Mouse (Mus musculus) liver, embryonic 15.5 days (tissue): ENCODE measurements at regions not wholly inside any gene's neighbourhood (a gene's known extent, or its start where the extent isn't known, plus 50 kb on each side); places are given as distances from the start of the nearest gene placed in this dataset.

ENCODE experiments used
- ATAC-seq: fragments of 200-750 bp; cut with Nextera tagmentation; 2 replicates; pipeline ENCODE4 v1.8.0; 2017; ENCODE audit warnings: moderate number of reproducible peaks, mild to moderate bottlenecking, moderate library complexity; ENCODE audit not compliant: insufficient read depth
- H3K27ac ChIP-seq: fragments of 300-500 bp; sonication (generic); replicated peaks from 2 replicates; pipeline ENCODE4 v1.5.1; 2015; ENCODE audit warnings: mild to moderate bottlenecking, inconsistent platforms
- H3K27me3 ChIP-seq: fragments of 300-500 bp; sonication (generic); 2 replicates; pipeline ENCODE4 v1.6.1; 2015; ENCODE audit warnings: mild to moderate bottlenecking, inconsistent platforms
- H3K36me3 ChIP-seq: fragments of 300-500 bp; sonication (generic); replicated peaks from 2 replicates; pipeline ENCODE4 v1.6.1; 2015; ENCODE audit warnings: moderate library complexity, mild to moderate bottlenecking, inconsistent platforms
- H3K4me1 ChIP-seq: fragments of 300-500 bp; sonication (generic); replicated peaks from 2 replicates; pipeline ENCODE4 v1.6.1; 2015; ENCODE audit warnings: inconsistent platforms
- H3K4me2 ChIP-seq: fragments of 300-500 bp; sonication (generic); 2 replicates; pipeline ENCODE4 v1.6.1; 2015; ENCODE audit warnings: moderate library complexity, mild to moderate bottlenecking, inconsistent platforms
- H3K4me3 ChIP-seq: fragments of 300-500 bp; sonication (generic); replicated peaks from 2 replicates; pipeline ENCODE4 v1.5.1; 2015; ENCODE audit warnings: mild to moderate bottlenecking, inconsistent platforms
- H3K9ac ChIP-seq: fragments of 300-500 bp; sonication (generic); 2 replicates; pipeline ENCODE4 v1.6.1; 2015; ENCODE audit warnings: moderate library complexity, mild to moderate bottlenecking, inconsistent platforms
- H3K9me3 ChIP-seq: fragments of 300-500 bp; sonication (generic); replicated peaks from 2 replicates; pipeline ENCODE4 v1.6.1; 2016; ENCODE audit warnings: inconsistent platforms
- WGBS: fragments of 180-500 bp; shearing (Covaris S2); methylation state at CpG from one replicate; pipeline ENCODE4 v1.1.7; 2015; ENCODE audit warnings: mixed read lengths; ENCODE audit not compliant: insufficient replicate concordance; 5-methylcytosine and 5-hydroxymethylcytosine counted together

DNA sequence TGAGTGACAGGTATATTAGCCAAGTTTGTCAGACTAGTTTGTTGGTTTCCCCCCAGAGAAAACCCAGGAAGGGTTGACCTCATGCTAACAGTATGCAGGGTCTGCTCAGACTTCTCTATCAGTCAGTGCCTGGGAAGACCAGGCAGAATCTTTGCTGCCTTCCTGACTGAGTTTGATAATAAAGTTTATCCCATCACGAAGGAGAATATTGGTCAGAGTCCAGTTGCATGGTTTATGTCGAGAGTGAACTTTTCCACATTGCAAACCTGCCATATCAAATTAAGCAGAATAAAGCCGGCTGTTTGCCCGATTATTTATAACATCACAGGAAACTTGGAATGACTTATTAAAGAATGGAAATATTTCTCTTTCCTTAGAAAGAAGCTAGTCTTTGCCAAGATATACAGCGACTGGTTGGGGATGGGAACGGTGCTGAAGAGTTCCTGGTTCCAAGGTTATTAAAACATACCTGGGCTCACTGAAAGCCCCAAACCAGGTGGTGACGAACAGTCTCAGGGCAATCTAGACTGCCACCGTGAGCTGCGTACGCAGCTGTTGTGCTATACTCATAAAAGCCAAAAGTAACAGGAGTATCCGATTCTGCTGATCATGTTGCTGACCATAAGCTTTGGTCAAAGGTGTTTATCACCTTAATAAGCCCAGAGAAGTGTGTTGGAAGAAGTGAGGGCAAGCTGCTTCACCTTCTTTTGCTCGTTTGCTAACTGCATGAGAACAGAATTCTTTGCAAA is 1536.7 kb upstream of the Flrt2 start:
- WGBS, result 65% methylated on average over 12 of the region's 12 CpGs
- Histone ChIP-seq H3K4me3 (no peak overlapping the region), H3K27ac (no peak overlapping the region), H3K27me3 (no peaks in the 10 kb centered on the region), H3K9ac (no peak overlapping the region), H3K4me1 (no peaks in the 10 kb centered on the region), H3K4me2 (no peak overlapping the region), H3K36me3 (no peaks in the 10 kb centered on the region), H3K9me3 (no peaks in the 10 kb centered on the region)
- no peak for ATAC-seq

DNA sequence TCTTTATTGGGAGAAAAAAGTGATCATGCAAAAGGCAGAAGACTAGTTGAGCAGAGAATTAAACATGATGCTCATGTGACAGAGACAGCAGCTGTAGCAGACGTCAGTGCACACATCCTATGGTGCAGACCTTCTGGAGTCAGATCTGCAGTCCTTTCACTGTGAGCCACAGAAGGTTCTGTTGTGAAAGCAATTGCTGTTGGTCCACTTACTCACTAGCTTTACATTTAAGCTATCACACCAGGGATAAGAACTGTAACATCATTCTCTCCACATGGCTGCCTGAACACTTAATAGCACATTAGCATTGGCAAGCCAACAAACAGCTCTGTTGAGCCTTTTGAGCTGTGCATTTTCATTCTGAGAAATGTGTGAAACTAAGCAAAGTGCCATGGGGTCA is 1509.7 kb upstream of the Flrt2 start:
- H3K36me3 ChIP-seq, result no peaks in the 10 kb centered on the region
- no peak overlapping the region for H3K4me3 ChIP-seq
- no peak overlapping the region for H3K27ac ChIP-seq
- ATAC-seq, result no peak
- no peaks in the 10 kb centered on the region for H3K27me3 ChIP-seq
- no peak overlapping the region for H3K4me2 ChIP-seq
- H3K4me1 ChIP-seq, result no peaks in the 10 kb centered on the region
- no peaks in the 10 kb centered on the region for H3K9me3 ChIP-seq
- WGBS, result 51% methylated on average over 1 of the region's 1 CpGs
- H3K9ac ChIP-seq, result no peak overlapping the region

DNA sequence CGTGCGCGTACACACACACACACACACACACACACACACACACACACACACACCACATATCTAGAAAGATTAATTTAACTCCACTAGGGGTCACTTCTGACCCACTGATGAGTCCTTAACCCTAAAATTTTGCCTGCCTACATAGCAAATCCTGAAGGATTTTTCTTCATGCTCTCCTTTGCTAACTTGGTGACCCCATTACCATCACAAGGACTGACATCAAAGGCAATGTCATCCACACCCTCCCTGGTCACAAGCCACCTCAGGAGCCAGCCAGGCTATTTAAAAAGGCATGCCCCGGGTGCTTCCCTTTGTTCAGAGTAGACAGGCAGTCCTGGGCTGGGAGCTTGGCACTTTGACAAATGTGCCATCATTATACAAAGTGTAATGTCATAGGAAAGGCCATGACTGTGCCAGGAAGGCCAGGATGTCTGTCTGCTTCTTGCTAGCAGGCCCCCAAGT is 1501.4 kb upstream of the Flrt2 start:
- no peak overlapping the region for H3K4me3 ChIP-seq
- no peak for ATAC-seq
- no peak overlapping the region for H3K9ac ChIP-seq
- H3K36me3 ChIP-seq, result no peaks in the 10 kb centered on the region
- WGBS, result 71% methylated on average over 4 of the region's 4 CpGs
- H3K4me2 ChIP-seq, result no peak overlapping the region
- H3K9me3 ChIP-seq, result no peaks in the 10 kb centered on the region
- no peaks in the 10 kb centered on the region for H3K27me3 ChIP-seq
- no peak overlapping the region for H3K27ac ChIP-seq
- H3K4me1 ChIP-seq, result no peaks in the 10 kb centered on the region

DNA sequence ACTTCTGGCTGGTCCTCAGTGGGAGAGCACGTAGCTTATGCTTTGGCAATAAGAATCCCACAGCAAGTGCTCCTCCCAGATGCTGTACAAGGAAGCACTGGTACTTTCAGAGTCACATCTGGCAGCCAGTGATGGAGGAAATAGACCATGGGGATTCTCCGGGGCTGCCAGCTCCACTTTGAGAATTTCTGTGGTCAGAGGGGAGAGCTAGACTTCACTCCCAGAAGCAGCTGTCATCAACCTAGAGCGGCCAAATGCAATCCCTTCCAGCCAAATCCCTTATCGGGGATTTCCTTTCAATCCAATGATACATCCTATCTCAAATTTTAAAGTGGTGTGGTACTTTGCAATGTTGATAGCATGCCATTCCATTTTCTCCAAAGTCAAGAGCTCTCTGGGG is 1474.1 kb upstream of the Flrt2 start:
- Histone ChIP-seq H3K4me1 (no peaks in the 10 kb centered on the region), H3K27ac (no peak overlapping the region), H3K27me3 (no peaks in the 10 kb centered on the region), H3K9me3 (no peaks in the 10 kb centered on the region), H3K4me2 (no peak overlapping the region), H3K9ac (no peak overlapping the region), H3K36me3 (no peaks in the 10 kb centered on the region), H3K4me3 (no peak overlapping the region)
- ATAC-seq, result no peak
- 67% methylated on average over 4 of the region's 4 CpGs for WGBS

DNA sequence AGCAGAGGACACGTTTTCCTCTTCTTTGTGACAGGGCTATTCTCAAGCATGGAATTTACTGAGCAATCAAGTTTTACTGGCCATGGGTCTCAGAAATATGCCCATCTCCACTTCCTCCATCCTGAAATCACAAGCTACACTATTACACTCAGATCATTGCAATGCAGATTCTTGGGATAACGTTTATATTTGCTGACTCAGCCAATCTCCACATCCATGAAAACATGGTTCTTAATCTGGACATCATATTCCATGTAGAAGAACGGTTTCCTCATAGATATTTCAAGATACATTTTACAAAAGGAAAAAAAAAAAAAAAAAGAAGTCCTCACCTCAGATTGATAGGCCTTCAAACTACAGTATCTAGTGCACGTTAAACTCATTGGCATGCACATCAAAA is 1462.1 kb upstream of the Flrt2 start:
- Histone ChIP-seq H3K4me2 (no peak overlapping the region), H3K36me3 (no peaks in the 10 kb centered on the region), H3K9me3 (no peaks in the 10 kb centered on the region), H3K9ac (no peak overlapping the region), H3K4me3 (no peak overlapping the region), H3K27me3 (no peaks in the 10 kb centered on the region), H3K27ac (no peak overlapping the region), H3K4me1 (no peaks in the 10 kb centered on the region)
- WGBS, result 55% methylated on average over 4 of the region's 4 CpGs
- no peak for ATAC-seq

DNA sequence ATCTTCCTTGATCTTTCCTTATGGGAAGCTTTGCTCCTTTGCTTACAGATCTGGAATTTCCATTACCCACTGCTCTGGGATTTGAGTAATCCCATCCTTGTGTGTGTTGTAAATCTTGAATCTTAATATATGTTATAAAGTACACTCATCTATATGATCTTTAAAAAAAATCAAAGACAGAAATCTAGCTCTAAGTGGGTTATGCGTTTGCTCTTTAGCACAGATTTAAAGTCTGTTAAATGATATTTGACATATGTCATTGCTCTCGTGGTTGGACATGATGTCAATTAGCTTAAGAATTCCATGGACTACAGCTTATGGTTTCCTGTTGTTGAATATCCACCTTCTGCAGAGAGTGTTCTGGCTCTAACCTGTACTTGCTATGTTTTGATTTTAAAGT is 1446.7 kb upstream of the Flrt2 start:
- no peaks in the 10 kb centered on the region for H3K4me1 ChIP-seq
- H3K27ac ChIP-seq, result no peak overlapping the region
- no peak for ATAC-seq
- H3K9ac ChIP-seq, result no peak overlapping the region
- no peak overlapping the region for H3K4me3 ChIP-seq
- no peak overlapping the region for H3K4me2 ChIP-seq
- H3K36me3 ChIP-seq, result no peaks in the 10 kb centered on the region
- H3K9me3 ChIP-seq, result no peaks in the 10 kb centered on the region
- 47% methylated on average over 2 of the region's 2 CpGs for WGBS
- H3K27me3 ChIP-seq, result no peaks in the 10 kb centered on the region

- Histone ChIP-seq H3K36me3 (no peaks in the 10 kb centered on the region), H3K4me3 (no peak overlapping the region), H3K4me1 (no peaks in the 10 kb centered on the region), H3K4me2 (no peak overlapping the region), H3K9me3 (no peaks in the 10 kb centered on the region), H3K27ac (no peak overlapping the region), H3K27me3 (no peaks in the 10 kb centered on the region), H3K9ac (no peak overlapping the region)
- no peak for ATAC-seq
Observed at GRCm38 (mm10) chr12:94247362-94247761, 1444.7 kb upstream of the Flrt2 start.

GRCm38 (mm10) chr12:94252957-94253633 is 1438.9 kb upstream of the Flrt2 start:
- no peak overlapping the region for H3K4me3 ChIP-seq
- no peak overlapping the region for H3K9ac ChIP-seq
- H3K36me3 ChIP-seq, result no peaks in the 10 kb centered on the region
- no peaks in the 10 kb centered on the region for H3K9me3 ChIP-seq
- H3K27me3 ChIP-seq, result no peaks in the 10 kb centered on the region
- no peaks in the 10 kb centered on the region for H3K4me1 ChIP-seq
- H3K27ac ChIP-seq, result no peak overlapping the region
- H3K4me2 ChIP-seq, result no peak overlapping the region
- ATAC-seq, result no peak
- WGBS, result 48% methylated on average over 8 of the region's 8 CpGs

GRCm38 (mm10) chr12:94280946-94281345 is 1411.1 kb upstream of the Flrt2 start:
- Histone ChIP-seq H3K4me1 (no peaks in the 10 kb centered on the region), H3K9me3 (no peaks in the 10 kb centered on the region), H3K36me3 (no peaks in the 10 kb centered on the region), H3K4me2 (no peak overlapping the region), H3K27ac (no peak overlapping the region), H3K9ac (no peak overlapping the region), H3K4me3 (no peak overlapping the region), H3K27me3 (no peaks in the 10 kb centered on the region)
- no peak for ATAC-seq
- WGBS, result 52% methylated on average over 2 of the region's 2 CpGs

GRCm38 (mm10) chr12:94282931-94283330 is 1409.1 kb upstream of the Flrt2 start:
- H3K9ac ChIP-seq, result no peak overlapping the region
- H3K27ac ChIP-seq, result no peak overlapping the region
- no peak overlapping the region for H3K4me2 ChIP-seq
- H3K4me1 ChIP-seq, result no peaks in the 10 kb centered on the region
- 69% methylated on average over 3 of the region's 3 CpGs for WGBS
- H3K9me3 ChIP-seq, result no peaks in the 10 kb centered on the region
- H3K4me3 ChIP-seq, result no peak overlapping the region
- H3K36me3 ChIP-seq, result no peaks in the 10 kb centered on the region
- H3K27me3 ChIP-seq, result no peaks in the 10 kb centered on the region
- ATAC-seq, result no peak

GRCm38 (mm10) chr12:94283572-94283971 is 1408.5 kb upstream of the Flrt2 start:
- no peak for ATAC-seq
- no peak overlapping the region for H3K4me3 ChIP-seq
- WGBS, result 49% methylated on average over 3 of the region's 3 CpGs

DNA sequence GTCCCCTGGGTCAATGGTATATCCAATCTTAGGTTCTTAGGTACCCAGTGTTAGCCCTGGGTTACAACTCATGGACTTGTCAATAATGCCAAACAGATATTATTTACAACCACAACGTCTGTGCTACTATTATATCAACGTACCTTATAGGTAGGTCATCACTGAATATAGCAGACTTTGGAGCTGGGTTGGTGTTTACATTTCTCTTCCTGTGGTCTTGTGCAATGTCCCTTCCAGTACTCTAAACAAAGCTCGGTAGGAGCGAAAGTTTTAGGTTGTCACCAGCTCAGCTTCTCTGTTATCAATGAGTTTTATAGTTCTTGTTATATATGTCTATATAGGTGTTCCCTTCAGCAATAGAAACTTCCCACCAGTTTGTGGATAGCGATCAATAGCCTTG is 1394.2 kb upstream of the Flrt2 start:
- no peaks in the 10 kb centered on the region for H3K4me1 ChIP-seq
- 66% methylated on average over 5 of the region's 5 CpGs for WGBS
- no peak overlapping the region for H3K27ac ChIP-seq
- H3K27me3 ChIP-seq, result no peaks in the 10 kb centered on the region
- no peak overlapping the region for H3K4me3 ChIP-seq
- H3K9me3 ChIP-seq, result no peaks in the 10 kb centered on the region
- H3K4me2 ChIP-seq, result no peak overlapping the region
- no peak overlapping the region for H3K9ac ChIP-seq
- no peak for ATAC-seq
- H3K36me3 ChIP-seq, result no peaks in the 10 kb centered on the region

More at GRCm38 (mm10) chr12:94283572-94283971, 1408.5 kb upstream of the Flrt2 start:
- Histone ChIP-seq H3K36me3 (no peaks in the 10 kb centered on the region), H3K27ac (no peak overlapping the region), H3K9ac (no peak overlapping the region), H3K9me3 (no peaks in the 10 kb centered on the region), H3K27me3 (no peaks in the 10 kb centered on the region), H3K4me2 (no peak overlapping the region), H3K4me1 (no peaks in the 10 kb centered on the region)
